Mouse (Mus musculus) forebrain, embryonic 10.5 days (tissue): ENCODE measurements around the gene Egfr. TPM values are rescaled to one million over a fixed set of nuclear protein-coding genes. Genes with fewer than 3 reads are reported as not detected.

Experiments
- DNase-seq: peaks from one replicate; pipeline ENCODE4 v3.0.0-alpha.2; 2017; ENCODE audit warnings: low spot score; ENCODE audit errors: extremely low spot score
- H3K27ac ChIP-seq: fragments of 300-500 bp; sonication (generic); 2 replicates; pipeline ENCODE4 v1.5.1; 2016; ENCODE audit warnings: mild to moderate bottlenecking
- H3K27me3 ChIP-seq: fragments of 300-500 bp; sonication (generic); 2 replicates; pipeline ENCODE4 v1.6.1; 2016; ENCODE audit warnings: mild to moderate bottlenecking; ENCODE audit not compliant: poor library complexity, severe bottlenecking
- H3K36me3 ChIP-seq: fragments of 300-500 bp; sonication (generic); replicated peaks from 2 replicates; pipeline ENCODE4 v1.6.1; 2016; ENCODE audit warnings: mild to moderate bottlenecking, moderate library complexity
- H3K4me1 ChIP-seq: fragments of 300-500 bp; sonication (generic); 2 replicates; pipeline ENCODE4 v1.6.1; 2016
- H3K4me3 ChIP-seq: fragments of 300-500 bp; sonication (generic); 2 replicates; pipeline ENCODE4 v1.5.1; 2016; ENCODE audit warnings: mild to moderate bottlenecking, moderate library complexity
- H3K9me3 ChIP-seq: fragments of 300-500 bp; sonication (generic); 2 replicates; pipeline ENCODE4 v1.6.1; 2016; ENCODE audit warnings: mild to moderate bottlenecking, moderate library complexity
- WGBS: fragments of 180-500 bp; shearing (Covaris S2); methylation state at CpG from one replicate; pipeline ENCODE4 v1.1.7; 2016; 5-methylcytosine and 5-hydroxymethylcytosine counted together
- polyA plus RNA-seq: library from polyadenylated mRNA; unstranded; fragments of >200 nt; fragmentation: Nextera tagmentation; extraction: Ambion mirVana; gene quantifications from 2 replicates; pipeline ENCODE4 v1.2.1, GENCODE M21; 2016

The Egfr gene
- polyA plus RNA-seq, 1 experiment from 2014 or later = 2.2 TPM

GRCm38 (mm10) chr11:16753154-16754040, 1.4 kb downstream of the Egfr start:
- peaks cover 20% of the 10 kb centered on the region for H3K4me1 ChIP-seq
- peak; percentile 15 for DNase-seq
- WGBS = 41% methylated on average over 18 of the region's 18 CpGs
- H3K9me3 ChIP-seq = no peaks in the 10 kb centered on the region
- H3K27ac ChIP-seq = no peak overlapping the region
- peaks cover 54% of the 10 kb centered on the region for H3K27me3 ChIP-seq
- H3K4me3 ChIP-seq = peak overlapping the region; percentile 65
- H3K36me3 ChIP-seq = no peaks in the 10 kb centered on the region

DNA sequence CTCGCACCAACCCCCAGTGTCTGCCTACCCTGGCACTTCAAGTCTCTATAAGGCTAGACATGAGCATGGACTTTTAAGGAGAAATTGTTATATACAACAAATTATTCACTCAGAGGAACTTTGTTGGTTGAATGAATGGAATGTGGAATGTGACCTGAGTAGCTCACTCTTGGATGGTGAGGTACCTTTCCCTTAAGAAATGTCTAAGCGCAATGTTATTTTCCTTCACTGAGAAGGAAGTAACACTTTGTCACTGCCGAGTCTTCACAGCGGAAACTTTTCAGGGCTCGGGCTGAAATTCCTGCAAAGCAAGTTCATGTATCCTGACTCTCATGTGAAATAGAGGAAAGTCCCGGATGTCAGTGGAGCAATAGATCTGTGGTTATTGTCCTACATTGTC, 7.9 kb downstream of the Egfr start:
- WGBS = 93% methylated on average over 6 of the region's 6 CpGs
- H3K27ac ChIP-seq = no peak overlapping the region

GRCm38 (mm10) chr11:16761184-16761583, 9.2 kb downstream of the Egfr start:
- Histone ChIP-seq H3K27me3 (no peaks in the 10 kb centered on the region), H3K4me1 (no peaks in the 10 kb centered on the region), H3K9me3 (no peaks in the 10 kb centered on the region), H3K36me3 (no peaks in the 10 kb centered on the region), H3K27ac (no peak overlapping the region), H3K4me3 (no peak overlapping the region)
- no peak for DNase-seq
- 89% methylated on average over 2 of the region's 2 CpGs for WGBS

More for the DNA sequence above, 7.9 kb downstream of the Egfr start:
- no peaks in the 10 kb centered on the region for H3K9me3 ChIP-seq
- no peaks in the 10 kb centered on the region for H3K36me3 ChIP-seq
- no peak overlapping the region for H3K4me3 ChIP-seq
- no peaks in the 10 kb centered on the region for H3K4me1 ChIP-seq
- peaks cover 9% of the 10 kb centered on the region for H3K27me3 ChIP-seq
- DNase-seq = no peak

DNA sequence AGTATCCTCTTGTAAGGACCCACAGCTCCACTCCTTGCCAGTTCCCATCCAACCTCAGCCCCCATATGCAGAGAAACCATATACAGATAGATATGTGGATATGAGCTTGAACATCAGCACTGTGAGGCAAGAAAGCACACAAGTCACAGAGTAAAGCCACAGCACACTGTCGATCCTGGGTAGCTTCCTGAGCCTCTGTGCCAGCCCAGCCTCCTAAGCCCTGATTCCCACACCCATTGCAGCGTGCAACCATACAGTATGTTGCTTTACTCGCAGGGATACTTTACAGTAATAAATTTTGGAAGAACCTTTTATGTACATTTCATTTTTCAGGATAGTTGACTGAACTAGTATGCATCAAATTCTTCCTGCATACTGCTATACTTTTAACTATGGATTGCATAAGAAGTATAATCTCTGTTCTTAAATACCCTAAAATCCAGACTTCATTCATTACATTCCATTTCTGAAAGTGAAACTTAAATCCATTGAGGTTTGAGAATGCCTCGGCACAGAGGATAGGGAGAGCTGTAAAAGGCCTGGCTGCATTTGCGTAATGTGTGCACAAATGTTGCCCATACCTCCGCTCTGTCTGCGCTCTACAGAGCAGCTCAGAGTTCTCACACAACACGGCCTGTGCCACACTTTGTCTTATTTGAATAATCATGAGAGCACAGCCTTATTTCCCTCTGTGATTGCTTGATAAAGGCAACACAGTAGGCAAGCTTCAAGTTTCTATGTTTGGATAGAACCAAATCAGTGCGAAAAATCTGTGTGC, 14.2 kb downstream of the Egfr start:
- H3K27ac ChIP-seq = no peak overlapping the region
- WGBS = 88% methylated on average over 9 of the region's 9 CpGs
- no peak for DNase-seq
- no peaks in the 10 kb centered on the region for H3K27me3 ChIP-seq
- no peaks in the 10 kb centered on the region for H3K4me1 ChIP-seq
- no peaks in the 10 kb centered on the region for H3K9me3 ChIP-seq
- no peak overlapping the region for H3K4me3 ChIP-seq
- no peaks in the 10 kb centered on the region for H3K36me3 ChIP-seq

- Histone ChIP-seq H3K27me3 (no peaks in the 10 kb centered on the region), H3K27ac (no peak overlapping the region), H3K9me3 (no peaks in the 10 kb centered on the region), H3K4me3 (no peak overlapping the region), H3K36me3 (no peaks in the 10 kb centered on the region), H3K4me1 (no peaks in the 10 kb centered on the region)
- DNase-seq = no peak
- 93% methylated on average over 2 of the region's 2 CpGs for WGBS
These were observed 16.0 kb downstream of the Egfr start for GRCm38 (mm10) chr11:16767984-16768383.

- no peak overlapping the region for H3K27ac ChIP-seq
- no peaks in the 10 kb centered on the region for H3K9me3 ChIP-seq
- no peaks in the 10 kb centered on the region for H3K36me3 ChIP-seq
- no peak overlapping the region for H3K4me3 ChIP-seq
- WGBS = 89% methylated on average over 4 of the region's 4 CpGs
- no peak for DNase-seq
- H3K27me3 ChIP-seq = no peaks in the 10 kb centered on the region
- H3K4me1 ChIP-seq = no peaks in the 10 kb centered on the region
These were observed 17.3 kb downstream of the Egfr start for GRCm38 (mm10) chr11:16769276-16769675.

DNA sequence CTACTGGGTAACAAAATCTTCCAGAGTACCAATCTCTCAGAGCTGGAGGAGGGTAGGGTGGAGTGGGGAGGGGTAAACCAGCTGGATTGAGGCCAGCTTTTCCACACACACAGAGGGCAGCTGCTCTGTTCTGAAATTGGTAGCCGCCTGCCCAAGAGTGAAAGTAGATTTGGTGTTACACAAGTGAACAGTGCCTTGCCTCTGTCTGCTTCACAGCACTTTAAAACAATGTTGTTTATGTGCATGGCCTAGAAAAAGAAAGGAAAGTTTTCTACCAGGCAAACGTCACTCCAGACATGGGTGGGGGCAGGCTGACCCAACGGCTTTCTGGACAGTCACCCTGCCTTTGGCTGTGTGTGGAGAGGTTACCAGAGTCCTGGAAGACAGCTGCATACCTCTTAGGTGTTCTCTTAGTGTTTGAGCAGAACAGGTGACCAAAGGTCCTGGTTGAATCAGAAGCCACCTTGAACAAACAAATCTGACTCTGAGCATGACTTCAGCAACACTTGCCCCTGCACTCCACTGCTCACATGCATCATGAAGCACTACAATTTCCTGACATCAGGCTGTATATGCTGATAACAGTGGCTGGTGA, 17.8 kb downstream of the Egfr start:
- H3K4me1 ChIP-seq = no peaks in the 10 kb centered on the region
- H3K9me3 ChIP-seq = no peaks in the 10 kb centered on the region
- no peak for DNase-seq
- no peaks in the 10 kb centered on the region for H3K36me3 ChIP-seq
- no peak overlapping the region for H3K4me3 ChIP-seq
- 82% methylated on average over 3 of the region's 3 CpGs for WGBS
- H3K27ac ChIP-seq = no peak overlapping the region
- no peaks in the 10 kb centered on the region for H3K27me3 ChIP-seq

DNA sequence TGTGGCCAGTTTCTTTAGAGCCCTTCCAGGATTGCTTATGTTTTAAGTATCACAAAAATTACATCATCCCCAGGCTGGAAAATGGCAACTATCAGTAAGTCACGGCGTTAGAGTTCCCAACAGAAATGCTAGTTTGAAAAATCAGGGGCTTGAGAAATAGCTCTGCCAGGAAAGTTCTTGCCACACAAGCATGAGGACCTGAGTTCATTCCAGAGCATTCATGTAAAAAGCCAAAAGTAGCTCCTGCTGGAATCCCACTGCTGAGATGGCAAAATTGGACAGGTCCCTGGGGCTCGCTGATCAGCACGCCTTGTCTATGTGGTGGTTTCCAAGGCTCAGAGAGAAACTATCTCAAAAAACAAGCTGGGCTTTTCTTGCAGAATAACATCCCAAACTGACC, 19.0 kb downstream of the Egfr start:
- no peaks in the 10 kb centered on the region for H3K36me3 ChIP-seq
- H3K9me3 ChIP-seq = no peaks in the 10 kb centered on the region
- DNase-seq = no peak
- no peaks in the 10 kb centered on the region for H3K4me1 ChIP-seq
- no peaks in the 10 kb centered on the region for H3K27me3 ChIP-seq
- 94% methylated on average over 4 of the region's 4 CpGs for WGBS
- no peak overlapping the region for H3K27ac ChIP-seq
- H3K4me3 ChIP-seq = no peak overlapping the region

GRCm38 (mm10) chr11:16772717-16773116, 20.7 kb downstream of the Egfr start:
- Histone ChIP-seq H3K27ac (no peak overlapping the region), H3K4me3 (no peak overlapping the region)
- DNase-seq = no peak

GRCm38 (mm10) chr11:16776967-16777366, 25.0 kb downstream of the Egfr start:
- no peak for DNase-seq
- H3K4me1 ChIP-seq = peaks cover 12% of the 10 kb centered on the region
- no peaks in the 10 kb centered on the region for H3K27me3 ChIP-seq
- WGBS = 83% methylated on average over 2 of the region's 2 CpGs
- H3K36me3 ChIP-seq = no peaks in the 10 kb centered on the region
- H3K9me3 ChIP-seq = no peaks in the 10 kb centered on the region
- H3K27ac ChIP-seq = no peak overlapping the region
- H3K4me3 ChIP-seq = no peak overlapping the region

More at GRCm38 (mm10) chr11:16772717-16773116, 20.7 kb downstream of the Egfr start:
- H3K4me1 ChIP-seq = no peaks in the 10 kb centered on the region
- H3K27me3 ChIP-seq = no peaks in the 10 kb centered on the region
- no peaks in the 10 kb centered on the region for H3K9me3 ChIP-seq
- no peaks in the 10 kb centered on the region for H3K36me3 ChIP-seq
- 82% methylated on average over 4 of the region's 4 CpGs for WGBS

DNA sequence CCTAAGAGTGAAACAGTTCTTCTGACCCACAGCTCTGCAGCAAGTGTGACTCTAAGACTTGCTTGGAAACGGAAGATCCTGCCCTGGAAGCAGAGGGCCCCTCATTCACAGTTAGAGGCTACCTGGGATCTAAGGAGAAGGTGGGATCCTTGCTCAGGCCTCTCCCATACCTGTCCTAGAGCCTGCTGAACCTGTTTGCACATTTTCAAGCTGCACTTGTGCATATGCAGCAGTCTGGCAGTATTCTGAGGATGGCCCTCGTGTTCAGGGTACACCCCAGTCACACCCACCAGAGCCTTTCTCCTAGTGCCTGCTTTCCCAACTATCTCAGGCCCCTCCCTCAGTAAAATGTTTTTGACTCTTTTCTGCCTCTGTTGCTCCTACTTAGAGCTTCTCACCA, 29.6 kb downstream of the Egfr start:
- Histone ChIP-seq H3K4me3 (no peak overlapping the region), H3K9me3 (no peaks in the 10 kb centered on the region), H3K27ac (no peak overlapping the region), H3K4me1 (peaks cover 12% of the 10 kb centered on the region), H3K36me3 (no peaks in the 10 kb centered on the region), H3K27me3 (no peaks in the 10 kb centered on the region)
- no peak for DNase-seq
- 73% methylated on average over 2 of the region's 2 CpGs for whole genome bisulfite sequencing

DNA sequence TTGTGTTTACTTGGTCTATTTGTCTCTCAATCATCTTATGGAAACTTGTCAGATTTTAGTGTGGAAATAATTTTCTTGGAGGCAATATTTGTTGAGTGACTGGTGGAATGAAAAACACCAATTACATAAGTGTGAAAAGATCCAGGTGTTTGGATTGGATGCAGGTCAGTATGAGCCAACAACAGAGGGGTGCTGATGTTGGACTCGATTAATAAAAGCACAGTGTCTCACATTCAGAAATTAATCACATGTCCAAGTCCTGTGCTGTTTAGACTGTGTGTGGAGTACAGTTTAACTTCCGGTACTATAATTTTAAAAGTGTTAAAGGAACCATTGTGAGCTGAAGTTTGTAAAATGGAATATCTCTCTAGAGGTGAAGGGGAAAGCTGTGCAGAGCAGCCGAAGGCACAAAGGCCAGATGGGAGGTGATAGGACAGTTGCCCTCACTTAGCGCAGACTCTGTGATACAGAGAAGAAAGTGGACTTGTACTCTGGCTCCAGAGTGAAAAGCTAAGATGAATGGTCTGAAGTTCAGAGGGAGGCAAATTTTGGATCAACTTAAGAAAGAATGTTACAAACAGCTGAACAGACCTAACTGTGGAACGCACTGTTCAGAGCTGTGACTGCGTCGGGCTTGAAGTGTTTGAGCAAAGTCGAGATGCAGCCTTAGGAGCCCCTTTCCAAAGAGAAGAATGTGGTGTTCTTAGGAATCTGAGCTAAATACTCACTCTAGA, 32.1 kb downstream of the Egfr start:
- H3K4me3 ChIP-seq = no peak overlapping the region
- peaks cover 12% of the 10 kb centered on the region for H3K4me1 ChIP-seq
- H3K36me3 ChIP-seq = no peaks in the 10 kb centered on the region
- 93% methylated on average over 8 of the region's 8 CpGs for WGBS
- H3K27me3 ChIP-seq = no peaks in the 10 kb centered on the region
- H3K9me3 ChIP-seq = no peaks in the 10 kb centered on the region
- DNase-seq = no peak
- no peak overlapping the region for H3K27ac ChIP-seq
